ENCODE assay signal across 17 mouse cellular contexts in the genomic region with DNA sequence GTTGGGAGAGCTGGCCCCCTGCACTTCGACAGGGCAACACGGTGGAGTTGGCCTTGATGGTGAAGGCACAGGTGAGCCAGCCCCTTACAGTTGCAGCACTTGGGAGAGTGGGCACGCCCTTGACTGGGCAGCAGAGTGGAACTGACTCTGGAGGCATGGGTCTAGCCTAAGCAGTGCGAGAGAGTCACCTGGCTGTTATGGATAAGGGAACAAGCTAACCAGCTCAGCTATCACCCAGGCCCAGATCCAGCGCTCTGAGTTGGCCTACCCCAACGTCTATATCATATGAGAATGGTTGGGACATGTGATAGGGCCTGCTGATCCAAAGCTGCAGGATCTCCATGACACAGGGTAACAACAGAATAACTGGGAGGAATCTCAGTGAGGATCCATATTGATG. TPM values are rescaled to one million over a fixed set of nuclear protein-coding genes. Genes with fewer than 3 reads are reported as not detected.
A peak's percentile ranks its signal among the peaks of the same experiment; 100 is the strongest.
DNase-seq lines count a peak whose midpoint lies in the region; ATAC-seq and TF ChIP-seq lines count a peak whose summit lies in the region.
"Had no signal": no experiment of that assay in that cellular context is flagged by ENCODE, and none has a peak within 500 bp of the region (broad histone marks: within the 10 kb centered on the region; RNA-seq: fewer than 3 reads in every experiment).

No protein-coding gene starts in this region.

- H3K4me2 ChIP-seq in hindbrain, postnatal 0 days (ENCODE audit: low read depth, low read length) = no peak overlapping the region
- no peak overlapping the region for H3K4me2 ChIP-seq in hindbrain, embryonic 16.5 days (ENCODE audit: low read length)
- no peak overlapping the region for H3K4me2 ChIP-seq in embryonic facial prominence, embryonic 15.5 days (replicated peaks)
- H3K4me2 ChIP-seq in liver, embryonic 16.5 days (ENCODE audit: low read depth, low read length) = no peak overlapping the region
- H3K4me2 ChIP-seq: heart, embryonic 15.5 days; limb, embryonic 12.5 days had no signal

- H3K4me1 ChIP-seq in hindbrain, postnatal 0 days (ENCODE audit: insufficient read depth, low read length) = no peaks in the 10 kb centered on the region
- H3K4me1 ChIP-seq in hindbrain, embryonic 16.5 days (ENCODE audit: control insufficient read depth, insufficient read depth, low read depth, low read length) = no peaks in the 10 kb centered on the region
- H3K4me1 ChIP-seq in G1E (ENCODE audit: insufficient read depth, low read depth, low read length) = peaks cover 40% of the 10 kb centered on the region
- no peaks in the 10 kb centered on the region for H3K4me1 ChIP-seq in embryonic facial prominence, embryonic 15.5 days
- peaks cover 5% of the 10 kb centered on the region for H3K4me1 ChIP-seq in liver, embryonic 16.5 days (ENCODE audit: control insufficient read depth, low read depth, low read length)
- H3K4me1 ChIP-seq: heart, embryonic 15.5 days; limb, embryonic 12.5 days had no signal

- no peak for TF ChIP-seq CTCF in hindbrain, postnatal 0 days (IDR thresholded peaks at IDR 0.05; ENCODE audit: low read depth)
- no peak for TF ChIP-seq CTCF in G1E (IDR thresholded peaks at IDR 0.05; ENCODE audit: low read depth, low read length)

- no peaks in the 10 kb centered on the region for H3K27me3 ChIP-seq in hindbrain, postnatal 0 days (ENCODE audit: insufficient read depth, low read length)
- H3K27me3 ChIP-seq in hindbrain, embryonic 16.5 days (replicated peaks; ENCODE audit: control insufficient read depth, insufficient read depth, low read length) = no peaks in the 10 kb centered on the region
- H3K27me3 ChIP-seq in G1E (ENCODE audit: insufficient read depth, low read length) = peaks cover 2% of the 10 kb centered on the region; the same call in 1 of the 2 replicates
- H3K27me3 ChIP-seq in embryonic facial prominence, embryonic 15.5 days = no peaks in the 10 kb centered on the region
- H3K27me3 ChIP-seq in liver, embryonic 16.5 days (ENCODE audit: control insufficient read depth, insufficient read depth, low read depth, low read length) = no peaks in the 10 kb centered on the region
- H3K27me3 ChIP-seq: heart, embryonic 15.5 days; limb, embryonic 12.5 days had no signal

- 84% methylated on average over 6 of the region's 6 CpGs for WGBS in hindbrain, postnatal 0 days
- 76% methylated on average over 6 of the region's 6 CpGs for WGBS in hindbrain, embryonic 16.5 days
- WGBS in embryonic facial prominence, embryonic 15.5 days = 83% methylated on average over 6 of the region's 6 CpGs
- 45% methylated on average over 6 of the region's 6 CpGs for WGBS in liver, embryonic 16.5 days (ENCODE audit: insufficient replicate concordance)

- DNase-seq in hindbrain, postnatal 0 days (ENCODE audit: low spot score) = no peak
- no peak for DNase-seq in G1E (ENCODE audit: low spot score)
- DNase-seq in Muller cell, postnatal 12 days (ENCODE audit: inconsistent ontology term) = no peak
- no peak for DNase-seq in gastrocnemius, postnatal 25 days
- DNase-seq: adrenal gland, postnatal 25 days; cerebellum, postnatal 36 days; gastrocnemius, postnatal 10 days; kidney, postnatal 36 days; lung, postnatal 14 days; thymus, postnatal 14 days had no signal

- ATAC-seq in hindbrain, postnatal 0 days = peak; percentile 38; the same call in 1 of the 2 replicates
- no peak; the same call in 1 of the 2 replicates for ATAC-seq in hindbrain, embryonic 16.5 days
- ATAC-seq in G1E (ENCODE audit: extremely low read depth, insufficient number of reproducible peaks, low FRiP score, poor library complexity, severe bottlenecking) = peak; percentile 28; the same call in 1 of the 2 replicates
- peak; percentile 51; the same call in 1 of the 2 replicates for ATAC-seq in embryonic facial prominence, embryonic 15.5 days (ENCODE audit: insufficient number of reproducible peaks, low FRiP score, low TSS enrichment, low read depth)
- peak; percentile 93 for ATAC-seq in liver, embryonic 16.5 days (ENCODE audit: low read depth)
- ATAC-seq in frontal cortex, adult (ENCODE audit: low TSS enrichment) = no peak
- ATAC-seq: forebrain, embryonic 16.5 days had no signal

- no peak overlapping the region for H3K27ac ChIP-seq in hindbrain, postnatal 0 days
- no peak overlapping the region for H3K27ac ChIP-seq in hindbrain, embryonic 16.5 days (ENCODE audit: low read depth, low read length)
- no peak overlapping the region for H3K27ac ChIP-seq in embryonic facial prominence, embryonic 15.5 days (replicated peaks)
- no peak overlapping the region for H3K27ac ChIP-seq in liver, embryonic 16.5 days (ENCODE audit: low read length)
- H3K27ac ChIP-seq: heart, embryonic 15.5 days; limb, embryonic 12.5 days had no signal

- no peak overlapping the region for H3K4me3 ChIP-seq in hindbrain, postnatal 0 days (ENCODE audit: low read length)
- H3K4me3 ChIP-seq in hindbrain, embryonic 16.5 days (ENCODE audit: low read length) = no peak overlapping the region
- no peak overlapping the region for H3K4me3 ChIP-seq in G1E (ENCODE audit: low read depth, low read length)
- no peak overlapping the region for H3K4me3 ChIP-seq in embryonic facial prominence, embryonic 15.5 days (replicated peaks)
- no peak overlapping the region for H3K4me3 ChIP-seq in liver, embryonic 16.5 days (ENCODE audit: low read depth, low read length)
- H3K4me3 ChIP-seq: heart, embryonic 15.5 days; limb, embryonic 12.5 days had no signal

- H3K9ac ChIP-seq in hindbrain, postnatal 0 days (replicated peaks; ENCODE audit: low read length) = no peak overlapping the region
- no peak overlapping the region for H3K9ac ChIP-seq in hindbrain, embryonic 16.5 days (ENCODE audit: low read depth, low read length)
- no peak overlapping the region for H3K9ac ChIP-seq in embryonic facial prominence, embryonic 15.5 days
- no peak overlapping the region for H3K9ac ChIP-seq in liver, embryonic 16.5 days (ENCODE audit: low read depth, low read length)
- H3K9ac ChIP-seq: heart, embryonic 15.5 days; limb, embryonic 12.5 days had no signal

- H3K36me3 ChIP-seq in hindbrain, postnatal 0 days (ENCODE audit: insufficient read depth, low read length) = no peaks in the 10 kb centered on the region
- H3K36me3 ChIP-seq in hindbrain, embryonic 16.5 days (ENCODE audit: control insufficient read depth, insufficient read depth, low read length) = no peaks in the 10 kb centered on the region
- no peaks in the 10 kb centered on the region for H3K36me3 ChIP-seq in G1E (replicated peaks)
- no peaks in the 10 kb centered on the region for H3K36me3 ChIP-seq in embryonic facial prominence, embryonic 15.5 days
- no peaks in the 10 kb centered on the region for H3K36me3 ChIP-seq in liver, embryonic 16.5 days (ENCODE audit: control insufficient read depth, insufficient read depth)
- H3K36me3 ChIP-seq: heart, embryonic 15.5 days; limb, embryonic 12.5 days had no signal

- H3K9me3 ChIP-seq in hindbrain, postnatal 0 days (ENCODE audit: low read length) = no peaks in the 10 kb centered on the region
- no peaks in the 10 kb centered on the region for H3K9me3 ChIP-seq in hindbrain, embryonic 16.5 days (ENCODE audit: control insufficient read depth, low read length)
- H3K9me3 ChIP-seq in G1E (replicated peaks) = no peaks in the 10 kb centered on the region
- H3K9me3 ChIP-seq in embryonic facial prominence, embryonic 15.5 days (replicated peaks) = no peaks in the 10 kb centered on the region
- no peaks in the 10 kb centered on the region for H3K9me3 ChIP-seq in liver, embryonic 16.5 days (replicated peaks; ENCODE audit: control insufficient read depth, low read length)
- H3K9me3 ChIP-seq: heart, embryonic 15.5 days; limb, embryonic 12.5 days had no signal

RNA-seq across cellular contexts. Expression of a gene that starts 18.3 kb away (rescaled TPM):
- 0.10 and 1.0 TPM in 2 replicates for total RNA-seq in hindbrain, postnatal 0 days (2014; rRNA removed)
- polyA plus RNA-seq in hindbrain, postnatal 0 days (2015; fragmentation: Nextera tagmentation; extraction: Ambion mirVana) = 1.7 and 2.5 TPM in 2 replicates
- polyA plus RNA-seq in hindbrain, embryonic 16.5 days (2015; fragmentation: Nextera tagmentation; extraction: Ambion mirVana) = 0.86 and 2.1 TPM in 2 replicates
- total RNA-seq in G1E (2014; fragmentation: Nextera tagmentation) (87.0 and 108 TPM in 2 replicates), G1E (2017) (11.4 and 13.6 TPM in 2 replicates)
- 78.2 and 83.9 TPM in 2 replicates for polyA plus RNA-seq in G1E (2012)
- polyA plus RNA-seq in embryonic facial prominence, embryonic 15.5 days (2015; fragmentation: Nextera tagmentation; extraction: Ambion mirVana) = 3.0 and 3.5 TPM in 2 replicates
- 8.5 and 9.4 TPM in 2 replicates for polyA plus RNA-seq in liver, embryonic 16.5 days (2015; fragmentation: Nextera tagmentation; extraction: Ambion mirVana)
- 1 to 10 TPM; 2.3 to 2.5 TPM for total RNA-seq in gastrocnemius, postnatal 25 days (2021)

Comparison
In these comparisons a context has a peak if more than half of its experiments do, and no peak if none do; other contexts are left out.
1. ATAC-seq: peak in hindbrain, postnatal 0 days (single experiment), G1E (single experiment), embryonic facial prominence, embryonic 15.5 days (single experiment) and liver, embryonic 16.5 days (single experiment); none in hindbrain, embryonic 16.5 days (single experiment) and frontal cortex, adult (single experiment).